Mouse (Mus musculus) layer of hippocampus, postnatal 14 days (tissue): Measurements from ENCODE around the gene Kcne3. TPM values are rescaled to one million over a fixed set of nuclear protein-coding genes. Genes with fewer than 3 reads are reported as not detected.

Experiments
- total RNA-seq, 2 experiments: library from RNA; stranded (reverse); gene quantifications; 2 replicates each; pipeline ENCODE4 v1.2.3; 2021

Gene Kcne3
- total RNA-seq, 2 experiments from 2014 or later: not detected

Other genes with a start within 250 kb of the Kcne3 start
- 10 to 100 TPM; 20.9 to 22.6 TPM for gene Rnf169, start 196.1 kb upstream of the Kcne3 start, total RNA-seq
- gene Chrdl2, start 170.3 kb upstream of the Kcne3 start, total RNA-seq: under 1 TPM in 1 of 2 experiments, not detected in 1; 0.29 TPM
- gene Pold3, start 54.9 kb upstream of the Kcne3 start, total RNA-seq: 10 to 100 TPM; 23.2 to 25.2 TPM
- 1 to 10 TPM; 4.8 to 6.5 TPM for gene Lipt2, start 17.2 kb upstream of the Kcne3 start, total RNA-seq
- gene Pgm2l1, start 50.9 kb downstream of the Kcne3 start, total RNA-seq: 100 to 1,000 TPM; 313 to 349 TPM
- 1 to 10 TPM; 5.7 to 7.7 TPM for gene P4ha3, start 109.0 kb downstream of the Kcne3 start, total RNA-seq
- gene C2cd3, start 195.7 kb downstream of the Kcne3 start, total RNA-seq: 10 to 100 TPM; 15.1 to 16.1 TPM
- 100 to 1,000 TPM; 134 to 142 TPM for gene Ppme1, start 195.8 kb downstream of the Kcne3 start, total RNA-seq